Comparison of ENCODE assay signal across 13 mouse cellular contexts in genomic region chr7:115868504-115868903, GRCm38 (mm10).
DNase-seq lines count a peak whose midpoint lies in the region; ATAC-seq and TF ChIP-seq lines count a peak whose summit lies in the region.
"Had no signal": no experiment of that assay in that cellular context is flagged by ENCODE, and none has a peak within 500 bp of the region (broad histone marks: within the 10 kb centered on the region; RNA-seq: fewer than 3 reads in every experiment).

No protein-coding gene starts in this region.

- no peak for ATAC-seq in forebrain, postnatal 0 days
- ATAC-seq in lung, embryonic 16.5 days (ENCODE audit: low read depth) = no peak
- ATAC-seq in kidney, embryonic 16.5 days (ENCODE audit: low FRiP score, low TSS enrichment) = no peak

- H3K4me3 ChIP-seq in forebrain, embryonic 10.5 days = no peak overlapping the region
- H3K4me3 ChIP-seq in forebrain, postnatal 0 days (ENCODE audit: low read depth, low read length) = no peak overlapping the region
- H3K4me3 ChIP-seq in lung, embryonic 16.5 days (ENCODE audit: low read length) = no peak overlapping the region
- H3K4me3 ChIP-seq in kidney, embryonic 16.5 days (ENCODE audit: low read length) = no peak overlapping the region

- H3K27ac ChIP-seq in forebrain, embryonic 10.5 days = peak overlapping the region; percentile 87
- no peak overlapping the region for H3K27ac ChIP-seq in forebrain, postnatal 0 days (ENCODE audit: low read depth, low read length)
- H3K27ac ChIP-seq in lung, embryonic 16.5 days (ENCODE audit: low read length) = 0 out of 2 replicates have a peak overlapping the region, but pooled peaks have one; percentile 15
- peak overlapping the region; percentile 39; the same call in 1 of the 2 replicates for H3K27ac ChIP-seq in kidney, embryonic 16.5 days (ENCODE audit: low read length)
- H3K27ac ChIP-seq: hindbrain, embryonic 14.5 days; liver, embryonic 14.5 days had no signal

- peaks cover 64% of the 10 kb centered on the region for H3K4me1 ChIP-seq in forebrain, embryonic 10.5 days
- H3K4me1 ChIP-seq in forebrain, postnatal 0 days (ENCODE audit: insufficient read depth) = peaks cover 9% of the 10 kb centered on the region; the same call in 1 of the 2 replicates
- peaks cover 20% of the 10 kb centered on the region for H3K4me1 ChIP-seq in lung, embryonic 16.5 days (replicated peaks; ENCODE audit: control insufficient read depth, insufficient read depth, low read length)
- H3K4me1 ChIP-seq in kidney, embryonic 16.5 days (ENCODE audit: insufficient read depth, low read length) = peaks cover 25% of the 10 kb centered on the region

- TF ChIP-seq CTCF in forebrain, postnatal 0 days (IDR thresholded peaks at IDR 0.05; ENCODE audit: low read depth) = no peak

- DNase-seq in forebrain, embryonic 10.5 days (ENCODE audit: extremely low spot score, low spot score) = no peak
- no peak for DNase-seq in forebrain, postnatal 0 days
- no peak for DNase-seq in lung, postnatal 14 days
- no peak for DNase-seq in testis, postnatal 10 days (ENCODE audit: low spot score)
- DNase-seq in cerebellum, adult 18-20 months = no peak
- no peak for DNase-seq in left cerebral cortex, postnatal 10 days (ENCODE audit: extremely low spot score in 1 of 2, low spot score in 2 of 2)
- DNase-seq: cerebellum, postnatal 25 days; gastrocnemius, postnatal 36 days; thymus, postnatal 25 days had no signal

- no peak overlapping the region for H3K9ac ChIP-seq in forebrain, postnatal 0 days
- no peak overlapping the region for H3K9ac ChIP-seq in lung, embryonic 16.5 days (ENCODE audit: low read length)
- no peak overlapping the region for H3K9ac ChIP-seq in kidney, embryonic 16.5 days (replicated peaks; ENCODE audit: low read length)
- H3K9ac ChIP-seq: hindbrain, embryonic 14.5 days; liver, embryonic 14.5 days had no signal

- H3K4me2 ChIP-seq in forebrain, postnatal 0 days (ENCODE audit: low read depth) = no peak overlapping the region
- H3K4me2 ChIP-seq in lung, embryonic 16.5 days (ENCODE audit: low read depth, low read length) = no peak overlapping the region
- H3K4me2 ChIP-seq in kidney, embryonic 16.5 days (replicated peaks; ENCODE audit: low read depth, low read length) = no peak overlapping the region
- H3K4me2 ChIP-seq: hindbrain, embryonic 14.5 days had no signal

- H3K36me3 ChIP-seq in forebrain, embryonic 10.5 days (replicated peaks) = peaks cover 3% of the 10 kb centered on the region; the same call in 1 of the 2 replicates
- H3K36me3 ChIP-seq in forebrain, postnatal 0 days (ENCODE audit: insufficient read depth) = no peaks in the 10 kb centered on the region
- H3K36me3 ChIP-seq in lung, embryonic 16.5 days (ENCODE audit: control insufficient read depth, insufficient read depth, low read length) = no peaks in the 10 kb centered on the region
- no peaks in the 10 kb centered on the region for H3K36me3 ChIP-seq in kidney, embryonic 16.5 days (ENCODE audit: insufficient read depth, low read length)

- intact Hi-C loops in left cerebral cortex, postnatal 10 days (cut with DNase I) = no loop called here

- 59% methylated on average over 2 of the region's 2 CpGs for WGBS in forebrain, embryonic 10.5 days
- WGBS in forebrain, postnatal 0 days = 62% methylated on average over 2 of the region's 2 CpGs
- WGBS in lung, embryonic 16.5 days = 76% methylated on average over 2 of the region's 2 CpGs
- 68% methylated on average over 2 of the region's 2 CpGs for WGBS in kidney, embryonic 16.5 days

- no peaks in the 10 kb centered on the region for H3K9me3 ChIP-seq in forebrain, embryonic 10.5 days
- no peaks in the 10 kb centered on the region for H3K9me3 ChIP-seq in forebrain, postnatal 0 days (ENCODE audit: low read length)
- H3K9me3 ChIP-seq in lung, embryonic 16.5 days (ENCODE audit: control insufficient read depth, low read length) = no peaks in the 10 kb centered on the region
- H3K9me3 ChIP-seq in kidney, embryonic 16.5 days (ENCODE audit: low read length) = no peaks in the 10 kb centered on the region

- no peaks in the 10 kb centered on the region for H3K27me3 ChIP-seq in forebrain, embryonic 10.5 days (ENCODE audit: poor library complexity, severe bottlenecking)
- no peaks in the 10 kb centered on the region for H3K27me3 ChIP-seq in forebrain, postnatal 0 days (ENCODE audit: insufficient read depth, low read length)
- H3K27me3 ChIP-seq in lung, embryonic 16.5 days (ENCODE audit: control insufficient read depth, insufficient read depth, low read depth, low read length) = no peaks in the 10 kb centered on the region
- no peaks in the 10 kb centered on the region for H3K27me3 ChIP-seq in kidney, embryonic 16.5 days (ENCODE audit: insufficient read depth, low read length)
